Mouse (Mus musculus) embryonic facial prominence, embryonic 14.5 days (tissue): Measurements from ENCODE around the gene Mipep. TPM values are rescaled to one million over a fixed set of nuclear protein-coding genes. Genes with fewer than 3 reads are reported as not detected.

ENCODE experiments used
- ATAC-seq: fragments of 200-750 bp; cut with Nextera tagmentation; 2 replicates; pipeline ENCODE4 v1.8.0; 2017; ENCODE audit warnings: low read depth, moderate number of reproducible peaks, moderate TSS enrichment
- DNase-seq: peaks from one replicate; pipeline ENCODE4 v3.0.0-alpha.2; 2015; ENCODE audit warnings: low spot score
- H3K27ac ChIP-seq: fragments of 300-500 bp; sonication (generic); replicated peaks from 2 replicates; pipeline ENCODE4 v1.5.1; 2014; ENCODE audit warnings: low read depth, mild to moderate bottlenecking, low read length, moderate library complexity
- H3K27me3 ChIP-seq: fragments of 300-500 bp; sonication (generic); replicated peaks from 2 replicates; pipeline ENCODE4 v1.6.1; 2014; ENCODE audit warnings: low read length; ENCODE audit not compliant: control insufficient read depth, insufficient read depth
- H3K36me3 ChIP-seq: fragments of 300-500 bp; sonication (generic); 2 replicates; pipeline ENCODE4 v1.6.1; 2014; ENCODE audit warnings: low read length, mixed read lengths; ENCODE audit not compliant: control insufficient read depth, insufficient read depth
- H3K4me1 ChIP-seq: fragments of 300-500 bp; sonication (generic); 2 replicates; pipeline ENCODE4 v1.6.1; 2014; ENCODE audit warnings: antibody characterized with exemption, low read length; ENCODE audit not compliant: control insufficient read depth, insufficient read depth
- H3K4me2 ChIP-seq: fragments of 300-500 bp; sonication (generic); 2 replicates; pipeline ENCODE4 v1.6.1; 2014; ENCODE audit warnings: low read depth, mild to moderate bottlenecking, low read length, moderate library complexity, mixed read lengths
- H3K4me3 ChIP-seq: fragments of 300-500 bp; sonication (generic); 2 replicates; pipeline ENCODE4 v1.5.1; 2014; ENCODE audit warnings: low read depth, mild to moderate bottlenecking, low read length
- H3K9ac ChIP-seq: fragments of 300-500 bp; sonication (generic); 2 replicates; pipeline ENCODE4 v1.6.1; 2014; ENCODE audit warnings: low read depth, mild to moderate bottlenecking, low read length, moderate library complexity, mixed read lengths
- H3K9me3 ChIP-seq: fragments of 300-500 bp; sonication (generic); 2 replicates; pipeline ENCODE4 v1.6.1; 2016; ENCODE audit warnings: low read length; ENCODE audit not compliant: control insufficient read depth
- WGBS: fragments of 180-500 bp; shearing (Covaris S2); extraction: QIAGEN DNeasy Blood & Tissue Kit; methylation state at CpG from one replicate; pipeline ENCODE4 v1.1.7; 2014; 5-methylcytosine and 5-hydroxymethylcytosine counted together
- polyA plus RNA-seq: library from polyadenylated mRNA; unstranded; fragments of >200 nt; fragmentation: Nextera tagmentation; extraction: Ambion mirVana; gene quantifications from 2 replicates; pipeline ENCODE4 v1.2.1, GENCODE M21; 2014

Gene Mipep
- polyA plus RNA-seq, result 22.6 and 23.5 TPM in 2 replicates

- Histone ChIP-seq H3K4me3 (peak within 1 kb of the TSS; percentile 78), H3K27ac (no peak within 1 kb of the TSS), H3K4me2 (peak within 1 kb of the TSS; percentile 79), H3K9me3 (no peaks in the 10 kb centered on the region), H3K9ac (peak within 1 kb of the TSS; percentile 82), H3K36me3 (peaks cover 9% of the 10 kb centered on the region), H3K4me1 (peaks cover 4% of the 10 kb centered on the region), H3K27me3 (no peaks in the 10 kb centered on the region)
- 2% methylated on average over 44 of the region's 61 CpGs for WGBS
- ATAC-seq (peak; percentile 96), DNase-seq (peak; percentile 96)
Measured at GRCm38 (mm10) chr14:60784427-60785315, at the start of gene Mipep. Gene Mipep, plus strand, starts transcription at chr14:60784573.

- Histone ChIP-seq H3K9ac (no peak overlapping the region), H3K4me3 (no peak overlapping the region), H3K4me2 (no peak overlapping the region), H3K27ac (no peak overlapping the region), H3K27me3 (no peaks in the 10 kb centered on the region), H3K36me3 (no peaks in the 10 kb centered on the region), H3K9me3 (no peaks in the 10 kb centered on the region), H3K4me1 (peaks cover 46% of the 10 kb centered on the region)
- WGBS, result 65% methylated on average over 5 of the region's 5 CpGs
- DNase-seq, result no peak
- ATAC-seq, result no peak
Measured at GRCm38 (mm10) chr14:60735206-60735605, 49.2 kb upstream of the Mipep start.

- 55% methylated on average over 13 of the region's 13 CpGs for whole genome bisulfite sequencing
- Histone ChIP-seq H3K36me3 (no peaks in the 10 kb centered on the region), H3K4me3 (no peak overlapping the region), H3K9me3 (no peaks in the 10 kb centered on the region), H3K4me1 (peaks cover 47% of the 10 kb centered on the region), H3K4me2 (peak overlapping the region; percentile 39; the same call in 1 of the 2 replicates), H3K27me3 (no peaks in the 10 kb centered on the region), H3K27ac (peak overlapping the region; percentile 85), H3K9ac (no peak overlapping the region)
- ATAC-seq (no peak), DNase-seq (no peak)
Measured at GRCm38 (mm10) chr14:60735848-60736547, 48.4 kb upstream of the Mipep start.

- no peak overlapping the region for H3K4me3 ChIP-seq
- peak overlapping the region; percentile 85 for H3K27ac ChIP-seq
- WGBS, result 5% methylated on average over 4 of the region's 4 CpGs
- no peaks in the 10 kb centered on the region for H3K9me3 ChIP-seq
- no peaks in the 10 kb centered on the region for H3K36me3 ChIP-seq
- DNase-seq (peak; percentile 77), ATAC-seq (peak; percentile 58)
- peaks cover 49% of the 10 kb centered on the region for H3K4me1 ChIP-seq
- H3K27me3 ChIP-seq, result no peaks in the 10 kb centered on the region
- H3K4me2 ChIP-seq, result peak overlapping the region; percentile 39
- peak overlapping the region; percentile 46; the same call in 1 of the 2 replicates for H3K9ac ChIP-seq
Measured at GRCm38 (mm10) chr14:60736591-60737192, 47.7 kb upstream of the Mipep start.

- Histone ChIP-seq H3K9ac (no peak overlapping the region), H3K4me2 (peak overlapping the region; percentile 39), H3K27me3 (no peaks in the 10 kb centered on the region), H3K9me3 (no peaks in the 10 kb centered on the region), H3K36me3 (no peaks in the 10 kb centered on the region), H3K4me1 (peaks cover 49% of the 10 kb centered on the region), H3K27ac (peak overlapping the region; percentile 85), H3K4me3 (no peak overlapping the region)
- DNase-seq, result no peak
- WGBS, result 30% methylated on average over 7 of the region's 7 CpGs
- ATAC-seq, result no peak
Measured at GRCm38 (mm10) chr14:60737202-60737611, 47.2 kb upstream of the Mipep start.

GRCm38 (mm10) chr14:60738434-60738938 lies 45.9 kb upstream of the Mipep start:
- Histone ChIP-seq H3K36me3 (no peaks in the 10 kb centered on the region), H3K27ac (peak overlapping the region; percentile 85), H3K4me3 (no peak overlapping the region), H3K9ac (no peak overlapping the region), H3K27me3 (no peaks in the 10 kb centered on the region), H3K4me1 (peaks cover 39% of the 10 kb centered on the region), H3K4me2 (no peak overlapping the region), H3K9me3 (no peaks in the 10 kb centered on the region)
- ATAC-seq (no peak), DNase-seq (no peak)
- WGBS, result 57% methylated on average over 10 of the region's 10 CpGs

- WGBS, result 0% methylated on average over 2 of the region's 9 CpGs
- Histone ChIP-seq H3K27ac (peak overlapping the region; percentile 85; the same call in 1 of the 2 replicates), H3K4me1 (peaks cover 33% of the 10 kb centered on the region)
Measured at GRCm38 (mm10) chr14:60739155-60739554, 45.2 kb upstream of the Mipep start.

GRCm38 (mm10) chr14:60739616-60740015 lies 44.8 kb upstream of the Mipep start:
- no peaks in the 10 kb centered on the region for H3K36me3 ChIP-seq
- no peak for DNase-seq
- H3K9me3 ChIP-seq, result no peaks in the 10 kb centered on the region
- peak overlapping the region; percentile 25; the same call in 1 of the 2 replicates for H3K9ac ChIP-seq
- H3K4me2 ChIP-seq, result no peak overlapping the region
- 65% methylated on average over 12 of the region's 12 CpGs for WGBS
- peak overlapping the region; percentile 63 for H3K27ac ChIP-seq
- no peaks in the 10 kb centered on the region for H3K27me3 ChIP-seq
- ATAC-seq, result no peak
- H3K4me3 ChIP-seq, result no peak overlapping the region
- peaks cover 32% of the 10 kb centered on the region for H3K4me1 ChIP-seq

More at GRCm38 (mm10) chr14:60739155-60739554, 45.2 kb upstream of the Mipep start:
- DNase-seq (peak; percentile 45), ATAC-seq (no peak)
- H3K27me3 ChIP-seq, result no peaks in the 10 kb centered on the region
- H3K36me3 ChIP-seq, result no peaks in the 10 kb centered on the region
- H3K9me3 ChIP-seq, result no peaks in the 10 kb centered on the region
- no peak overlapping the region for H3K4me2 ChIP-seq
- H3K9ac ChIP-seq, result no peak overlapping the region
- H3K4me3 ChIP-seq, result no peak overlapping the region
